Mouse (Mus musculus): ENCODE data around the gene Slc12a4. TPM values are rescaled to one million over a fixed set of nuclear protein-coding genes. Genes with fewer than 3 reads are reported as not detected.

Slc12a4 gene
- total and polyA plus RNA-seq, 3 experiments: 35.0 to 54.6 (median 38.1) TPM

- Histone ChIP-seq H3K4me1 (ENCODE audit: control insufficient read depth, insufficient read depth, low read length) (peaks cover 3% of the 10 kb centered on the region; the same call in 1 of the 2 replicates), H3K79me2 (replicated peaks; ENCODE audit: control insufficient read depth, insufficient read depth, low read length) (peaks cover 3% of the 10 kb centered on the region; the same call in 1 of the 2 replicates), H3K4me3 (peak overlapping the region; percentile 99), H3K36me3 (ENCODE audit: control insufficient read depth, insufficient read depth, low read length) (no peaks in the 10 kb centered on the region), H3K27me3 (ENCODE audit: control insufficient read depth, insufficient read depth, low read length) (no peaks in the 10 kb centered on the region), H3K9ac (ENCODE audit: low read depth, low read length) (peak overlapping the region; percentile 97), H3K27ac (peak overlapping the region; percentile 91)
- TF ChIP-seq POLR2A (IDR thresholded peaks at IDR 0.05; ENCODE audit: insufficient read depth, low read depth, low read length): no peak
- TF ChIP-seq EP300 (IDR thresholded peaks at IDR 0.05; ENCODE audit: insufficient read depth, low read depth, low read length): no peak
- TF ChIP-seq CTCF (IDR thresholded peaks at IDR 0.05): no peak
- 23% methylated on average over 16 of the region's 16 CpGs for WGBS
- intact Hi-C loops (cut with DNase I): loop anchor here (2.0 to 5.0 kb wide), 3 partner anchors 36 to 200 kb away; partner anchors contain the start of genes Acd, Ddx28 and Pard6a
- DNase-seq: no peak
Observed at GRCm38 (mm10) chr8:105900941-105901616, 64.8 kb downstream of the Slc12a4 start.

- TF ChIP-seq POLR2A (IDR thresholded peaks at IDR 0.05; ENCODE audit: insufficient read depth, low read depth, low read length): peak; percentile 63; the same call in 1 of the 2 replicates
- peak; percentile 28; the same call in 1 of the 2 replicates for TF ChIP-seq CTCF (IDR thresholded peaks at IDR 0.05)
- TF ChIP-seq EP300 (IDR thresholded peaks at IDR 0.05; ENCODE audit: insufficient read depth, low read depth, low read length): no peak
- Histone ChIP-seq H3K79me2 (replicated peaks; ENCODE audit: control insufficient read depth, insufficient read depth, low read length) (peaks cover 1% of the 10 kb centered on the region; the same call in 1 of the 2 replicates), H3K9ac (ENCODE audit: low read depth, low read length) (peak within 1 kb of the TSS; percentile 97), H3K4me3 (peak within 1 kb of the TSS; percentile 99), H3K4me1 (ENCODE audit: control insufficient read depth, insufficient read depth, low read length) (0 out of 2 replicates have a peak, but pooled peaks cover 1% of the 10 kb centered on the region), H3K27ac (peak within 1 kb of the TSS; percentile 91), H3K27me3 (ENCODE audit: control insufficient read depth, insufficient read depth, low read length) (no peaks in the 10 kb centered on the region), H3K36me3 (ENCODE audit: control insufficient read depth, insufficient read depth, low read length) (no peaks in the 10 kb centered on the region)
- peak; percentile 94 to 97 for DNase-seq
- under 1% methylated on average over 68 of the region's 68 CpGs for WGBS
- intact Hi-C loops (cut with DNase I): loop anchor here (2.0 to 5.0 kb wide), 3 partner anchors 36 to 200 kb away; partner anchors contain the start of genes Acd, Ddx28 and Pard6a
Observed at GRCm38 (mm10) chr8:105900180-105900940, 65.5 kb downstream of the Slc12a4 start, which contains the start of gene Pskh1. TSS of gene Pskh1 (plus strand) at chr8:105900441.

- DNase-seq: no peak
- Histone ChIP-seq H3K27me3 (ENCODE audit: control insufficient read depth, insufficient read depth, low read length) (no peaks in the 10 kb centered on the region), H3K9ac (ENCODE audit: low read depth, low read length) (no peak overlapping the region), H3K36me3 (ENCODE audit: control insufficient read depth, insufficient read depth, low read length) (no peaks in the 10 kb centered on the region), H3K79me2 (replicated peaks; ENCODE audit: control insufficient read depth, insufficient read depth, low read length) (no peaks in the 10 kb centered on the region; the same call in 1 of the 2 replicates), H3K4me1 (ENCODE audit: control insufficient read depth, insufficient read depth, low read length) (0 out of 2 replicates have a peak, but pooled peaks cover 1% of the 10 kb centered on the region), H3K4me3 (no peak overlapping the region), H3K27ac (no peak overlapping the region)
- TF ChIP-seq POLR2A (IDR thresholded peaks at IDR 0.05; ENCODE audit: insufficient read depth, low read depth, low read length): no peak
- no peak for TF ChIP-seq CTCF (IDR thresholded peaks at IDR 0.05)
- no peak for TF ChIP-seq EP300 (IDR thresholded peaks at IDR 0.05; ENCODE audit: insufficient read depth, low read depth, low read length)
- WGBS: 58% methylated on average over 9 of the region's 9 CpGs
- intact Hi-C loops (cut with DNase I): loop anchor here (2.0 kb wide), 1 partner anchor 37 kb away; the partner anchor contains the start of gene Nutf2
Observed at GRCm38 (mm10) chr8:105897801-105898480, 68.0 kb downstream of the Slc12a4 start.

Small RNAs within 50 kb of the gene (microRNA-seq; reads per million reads assigned to microRNA genes)
- 0 to 0.56 reads per million in 2 experiments for gene Mir7074

Other genes with a start within 250 kb of the Slc12a4 start
- gene Gfod2, start 207.4 kb downstream of the Slc12a4 start, total RNA-seq (2021): 1 to 10 TPM; 3.7 TPM
- gene Gfod2, start 207.4 kb downstream of the Slc12a4 start, polyA plus RNA-seq (2012; rRNA removed): 2.3 and 3.0 TPM in 2 replicates
- 10 to 100 TPM; 18.0 to 18.5 TPM for gene Ranbp10, start 138.7 kb downstream of the Slc12a4 start, total RNA-seq (2021)
- 20.0 and 22.3 TPM in 2 replicates for gene Ranbp10, start 138.7 kb downstream of the Slc12a4 start, polyA plus RNA-seq (2012; rRNA removed)
- gene Tsnaxip1, start 138.4 kb downstream of the Slc12a4 start, total RNA-seq (2021): not detected
- gene Tsnaxip1, start 138.4 kb downstream of the Slc12a4 start, polyA plus RNA-seq (2012; rRNA removed): 0.20 TPM in 1 of 2 replicates, not detected in the other
- 1 to 10 TPM; 2.3 to 2.7 TPM for gene Cenpt, start 112.8 kb downstream of the Slc12a4 start, total RNA-seq (2021)
- 6.0 and 6.4 TPM in 2 replicates for gene Cenpt, start 112.8 kb downstream of the Slc12a4 start, polyA plus RNA-seq (2012; rRNA removed)
- 10 to 100 TPM; 26.8 to 30.1 TPM for gene Thap11, start 111.0 kb downstream of the Slc12a4 start, total RNA-seq (2021)
- gene Thap11, start 111.0 kb downstream of the Slc12a4 start, polyA plus RNA-seq (2012; rRNA removed): 33.0 and 42.2 TPM in 2 replicates
- gene Nutf2, start 105.5 kb downstream of the Slc12a4 start, total RNA-seq (2021): 10 to 100 TPM; 35.5 to 39.8 TPM
- 56.1 and 67.7 TPM in 2 replicates for gene Nutf2, start 105.5 kb downstream of the Slc12a4 start, polyA plus RNA-seq (2012; rRNA removed)
- 10 to 100 TPM; 23.2 to 25.4 TPM for gene Edc4, start 85.2 kb downstream of the Slc12a4 start, total RNA-seq (2021)
- 42.4 and 47.6 TPM in 2 replicates for gene Edc4, start 85.2 kb downstream of the Slc12a4 start, polyA plus RNA-seq (2012; rRNA removed)
- gene Nrn1l, start 72.5 kb downstream of the Slc12a4 start, total RNA-seq (2021): under 1 TPM; 0.41 to 0.57 TPM
- gene Nrn1l, start 72.5 kb downstream of the Slc12a4 start, polyA plus RNA-seq (2012; rRNA removed): 1.0 and 1.6 TPM in 2 replicates
- gene Pskh1, start 65.7 kb downstream of the Slc12a4 start, total RNA-seq (2021): 10 to 100 TPM; 16.5 to 20.8 TPM
- 28.7 and 39.7 TPM in 2 replicates for gene Pskh1, start 65.7 kb downstream of the Slc12a4 start, polyA plus RNA-seq (2012; rRNA removed)
- under 1 TPM in 1 of 2 experiments, not detected in 1; 0.32 TPM for gene Ctrl, start 32.2 kb downstream of the Slc12a4 start, total RNA-seq (2021)
- gene Ctrl, start 32.2 kb downstream of the Slc12a4 start, polyA plus RNA-seq (2012; rRNA removed): 0.88 and 1.9 TPM in 2 replicates
- 10 to 100 TPM; 58.1 to 68.1 TPM for gene Psmb10, start 27.7 kb downstream of the Slc12a4 start, total RNA-seq (2021)
- 95.9 and 96.5 TPM in 2 replicates for gene Psmb10, start 27.7 kb downstream of the Slc12a4 start, polyA plus RNA-seq (2012; rRNA removed)
- gene Lcat, start 22.7 kb downstream of the Slc12a4 start, total RNA-seq (2021): under 1 TPM; 0.70 to 0.84 TPM
- 3.9 and 4.1 TPM in 2 replicates for gene Lcat, start 22.7 kb downstream of the Slc12a4 start, polyA plus RNA-seq (2012; rRNA removed)
- not detected for gene Dpep3, start 13.3 kb upstream of the Slc12a4 start, total RNA-seq (2021)
- 0.23 and 0.26 TPM in 2 replicates for gene Dpep3, start 13.3 kb upstream of the Slc12a4 start, polyA plus RNA-seq (2012; rRNA removed)
- 1 to 10 TPM; 9.1 to 9.4 TPM for gene Dus2, start 25.2 kb upstream of the Slc12a4 start, total RNA-seq (2021)
- 7.8 and 11.9 TPM in 2 replicates for gene Dus2, start 25.2 kb upstream of the Slc12a4 start, polyA plus RNA-seq (2012; rRNA removed)
- gene Dpep2nb, start 39.9 kb upstream of the Slc12a4 start, total RNA-seq (2021): not detected
- gene Dpep2nb, start 39.9 kb upstream of the Slc12a4 start, polyA plus RNA-seq (2012; rRNA removed): not detected in 2 replicates
- 10 to 100 TPM in 1 of 2 experiments, 1 to 10 TPM in 1; 9.2 to 10.0 TPM for gene Ddx28, start 45.8 kb upstream of the Slc12a4 start, total RNA-seq (2021)
- 5.7 and 6.3 TPM in 2 replicates for gene Ddx28, start 45.8 kb upstream of the Slc12a4 start, polyA plus RNA-seq (2012; rRNA removed)
- 10 to 100 TPM; 18.9 to 19.2 TPM for gene Nfatc3, start 92.7 kb upstream of the Slc12a4 start, total RNA-seq (2021)
- gene Nfatc3, start 92.7 kb upstream of the Slc12a4 start, polyA plus RNA-seq (2012; rRNA removed): 12.2 and 21.8 TPM in 2 replicates
- gene Esrp2, start 170.9 kb upstream of the Slc12a4 start, total RNA-seq (2021): under 1 TPM; 0.31 to 0.52 TPM
- gene Esrp2, start 170.9 kb upstream of the Slc12a4 start, polyA plus RNA-seq (2012; rRNA removed): 0.29 and 1.1 TPM in 2 replicates
- gene Pla2g15, start 184.3 kb upstream of the Slc12a4 start, total RNA-seq (2021): 1 to 10 TPM; 6.5 to 8.6 TPM
- gene Pla2g15, start 184.3 kb upstream of the Slc12a4 start, polyA plus RNA-seq (2012; rRNA removed): 8.0 and 8.4 TPM in 2 replicates
- 10 to 100 TPM; 10.2 to 10.8 TPM for gene Slc7a6, start 202.8 kb upstream of the Slc12a4 start, total RNA-seq (2021)
- gene Slc7a6, start 202.8 kb upstream of the Slc12a4 start, polyA plus RNA-seq (2012; rRNA removed): 14.7 and 17.4 TPM in 2 replicates
- gene Slc7a6os, start 244.8 kb upstream of the Slc12a4 start, total RNA-seq (2021): 10 to 100 TPM in 1 of 2 experiments, 1 to 10 TPM in 1; 9.6 to 10.7 TPM
- gene Slc7a6os, start 244.8 kb upstream of the Slc12a4 start, polyA plus RNA-seq (2012; rRNA removed): 7.1 and 8.8 TPM in 2 replicates
- gene Prmt7, start 244.8 kb upstream of the Slc12a4 start, total RNA-seq (2021): 10 to 100 TPM; 22.9 to 26.3 TPM
- 21.7 and 32.5 TPM in 2 replicates for gene Prmt7, start 244.8 kb upstream of the Slc12a4 start, polyA plus RNA-seq (2012; rRNA removed)